Mouse (Mus musculus) forebrain, embryonic 11.5 days (tissue): ENCODE results near the gene Gldc. TPM values are rescaled to one million over a fixed set of nuclear protein-coding genes. Genes with fewer than 3 reads are reported as not detected.

ENCODE experiments used
- ATAC-seq: fragments of 200-750 bp; cut with Nextera tagmentation; replicated peaks from 2 replicates; pipeline ENCODE4 v1.8.0; 2017; ENCODE audit warnings: moderate TSS enrichment; ENCODE audit not compliant: low FRiP score
- DNase-seq: peaks from one replicate; pipeline ENCODE4 v3.0.0-alpha.2; 2017; ENCODE audit warnings: low spot score
- H3K27ac ChIP-seq: fragments of 300-500 bp; sonication (generic); 2 replicates; pipeline ENCODE4 v1.5.1; 2014; ENCODE audit warnings: low read depth, low read length
- H3K27me3 ChIP-seq: fragments of 300-500 bp; sonication (generic); 2 replicates; pipeline ENCODE4 v1.6.1; 2014; ENCODE audit warnings: mild to moderate bottlenecking, low read length, mixed read lengths; ENCODE audit not compliant: control insufficient read depth, insufficient read depth
- H3K36me3 ChIP-seq: fragments of 300-500 bp; sonication (generic); 2 replicates; pipeline ENCODE4 v1.6.1; 2014; ENCODE audit warnings: mild to moderate bottlenecking, low read length, moderate library complexity, mixed read lengths; ENCODE audit not compliant: control insufficient read depth, insufficient read depth
- H3K4me1 ChIP-seq: fragments of 300-500 bp; sonication (generic); replicated peaks from 2 replicates; pipeline ENCODE4 v1.6.1; 2014; ENCODE audit warnings: low read length, mixed read lengths; ENCODE audit not compliant: control insufficient read depth, insufficient read depth
- H3K4me2 ChIP-seq: fragments of 300-500 bp; sonication (generic); 2 replicates; pipeline ENCODE4 v1.6.1; 2014; ENCODE audit warnings: low read depth, mild to moderate bottlenecking, low read length, moderate library complexity, mixed read lengths; ENCODE audit not compliant: severe bottlenecking
- H3K4me3 ChIP-seq: fragments of 300-500 bp; sonication (generic); 2 replicates; pipeline ENCODE4 v1.5.1; 2014; ENCODE audit warnings: low read depth, low read length
- H3K9ac ChIP-seq: fragments of 300-500 bp; sonication (generic); 2 replicates; pipeline ENCODE4 v1.6.1; 2014; ENCODE audit warnings: low read length
- H3K9me3 ChIP-seq: fragments of 300-500 bp; sonication (generic); 2 replicates; pipeline ENCODE4 v1.6.1; 2016; ENCODE audit warnings: low read length, mixed read lengths; ENCODE audit not compliant: control insufficient read depth
- WGBS: fragments of 180-500 bp; shearing (Covaris S2); extraction: QIAGEN DNeasy Blood & Tissue Kit; methylation state at CpG from one replicate; pipeline ENCODE4 v1.1.7; 2014; 5-methylcytosine and 5-hydroxymethylcytosine counted together
- polyA plus RNA-seq: library from polyadenylated mRNA; unstranded; fragments of >200 nt; fragmentation: Nextera tagmentation; extraction: Ambion mirVana; gene quantifications from 2 replicates; pipeline ENCODE4 v1.2.1, GENCODE M21; 2014

Gene Gldc
- polyA plus RNA-seq, 1 experiment from 2014 or later: 50.8 TPM

GRCm38 (mm10) chr19:30124999-30125669 is 50.1 kb downstream of the Gldc start:
- H3K36me3 ChIP-seq: no peaks in the 10 kb centered on the region; the same call in 1 of the 2 replicates
- DNase-seq (no peak), ATAC-seq (no peak)
- 64% methylated on average over 7 of the region's 7 CpGs for WGBS
- no peak overlapping the region for H3K4me2 ChIP-seq
- H3K9ac ChIP-seq: no peak overlapping the region
- no peak overlapping the region for H3K4me3 ChIP-seq
- peak overlapping the region; percentile 7; the same call in 1 of the 2 replicates for H3K27ac ChIP-seq
- peaks cover 3% of the 10 kb centered on the region; the same call in 1 of the 2 replicates for H3K4me1 ChIP-seq
- no peaks in the 10 kb centered on the region for H3K9me3 ChIP-seq
- no peaks in the 10 kb centered on the region for H3K27me3 ChIP-seq

- no peak overlapping the region for H3K4me2 ChIP-seq
- no peaks in the 10 kb centered on the region; the same call in 1 of the 2 replicates for H3K36me3 ChIP-seq
- H3K9ac ChIP-seq: no peak overlapping the region
- ATAC-seq (peak; percentile 55), DNase-seq (no peak)
- H3K27ac ChIP-seq: peak overlapping the region; percentile 75
- no peak overlapping the region for H3K4me3 ChIP-seq
- WGBS: 87% methylated on average over 17 of the region's 17 CpGs
- no peaks in the 10 kb centered on the region for H3K27me3 ChIP-seq
- H3K4me1 ChIP-seq: peaks cover 6% of the 10 kb centered on the region
- H3K9me3 ChIP-seq: no peaks in the 10 kb centered on the region
Observed at GRCm38 (mm10) chr19:30118344-30119312, 56.6 kb downstream of the Gldc start.

- 65% methylated on average over 9 of the region's 9 CpGs for WGBS
- no peaks in the 10 kb centered on the region; the same call in 1 of the 2 replicates for H3K36me3 ChIP-seq
Observed at GRCm38 (mm10) chr19:30117775-30118174, 57.5 kb downstream of the Gldc start.

GRCm38 (mm10) chr19:30117241-30117640 is 58.0 kb downstream of the Gldc start:
- peaks cover 6% of the 10 kb centered on the region for H3K4me1 ChIP-seq

More at GRCm38 (mm10) chr19:30117775-30118174, 57.5 kb downstream of the Gldc start:
- Histone ChIP-seq H3K9me3 (no peaks in the 10 kb centered on the region), H3K9ac (no peak overlapping the region), H3K27ac (peak overlapping the region; percentile 75), H3K27me3 (no peaks in the 10 kb centered on the region), H3K4me2 (no peak overlapping the region), H3K4me3 (no peak overlapping the region), H3K4me1 (peaks cover 6% of the 10 kb centered on the region)
- ATAC-seq (peak; percentile 70), DNase-seq (no peak)

GRCm38 (mm10) chr19:30115606-30116005 is 59.6 kb downstream of the Gldc start:
- WGBS: 82% methylated on average over 5 of the region's 5 CpGs

More at GRCm38 (mm10) chr19:30117241-30117640, 58.0 kb downstream of the Gldc start:
- Histone ChIP-seq H3K27ac (no peak overlapping the region), H3K27me3 (no peaks in the 10 kb centered on the region), H3K4me2 (no peak overlapping the region), H3K9ac (no peak overlapping the region), H3K36me3 (no peaks in the 10 kb centered on the region; the same call in 1 of the 2 replicates), H3K4me3 (no peak overlapping the region), H3K9me3 (no peaks in the 10 kb centered on the region)
- DNase-seq (no peak), ATAC-seq (no peak)
- 69% methylated on average over 4 of the region's 4 CpGs for WGBS

GRCm38 (mm10) chr19:30114919-30115441 is 60.2 kb downstream of the Gldc start:
- no peaks in the 10 kb centered on the region; the same call in 1 of the 2 replicates for H3K36me3 ChIP-seq
- peak overlapping the region; percentile 18; the same call in 1 of the 2 replicates for H3K27ac ChIP-seq
- 50% methylated on average over 14 of the region's 14 CpGs for WGBS
- no peaks in the 10 kb centered on the region for H3K9me3 ChIP-seq
- DNase-seq (no peak), ATAC-seq (no peak; the same call in 1 of the 2 replicates)
- H3K4me3 ChIP-seq: no peak overlapping the region
- peaks cover 6% of the 10 kb centered on the region for H3K4me1 ChIP-seq
- H3K9ac ChIP-seq: no peak overlapping the region
- H3K27me3 ChIP-seq: no peaks in the 10 kb centered on the region
- no peak overlapping the region for H3K4me2 ChIP-seq

More at GRCm38 (mm10) chr19:30115606-30116005, 59.6 kb downstream of the Gldc start:
- Histone ChIP-seq H3K36me3 (no peaks in the 10 kb centered on the region; the same call in 1 of the 2 replicates), H3K27ac (no peak overlapping the region), H3K9me3 (no peaks in the 10 kb centered on the region), H3K9ac (no peak overlapping the region), H3K27me3 (no peaks in the 10 kb centered on the region), H3K4me2 (no peak overlapping the region), H3K4me3 (no peak overlapping the region), H3K4me1 (peaks cover 6% of the 10 kb centered on the region)
- ATAC-seq (no peak), DNase-seq (no peak)

- Histone ChIP-seq H3K9me3 (no peaks in the 10 kb centered on the region), H3K4me1 (peaks cover 6% of the 10 kb centered on the region), H3K27me3 (no peaks in the 10 kb centered on the region), H3K9ac (no peak overlapping the region), H3K27ac (peak overlapping the region; percentile 41; the same call in 1 of the 2 replicates), H3K36me3 (no peaks in the 10 kb centered on the region; the same call in 1 of the 2 replicates), H3K4me3 (no peak overlapping the region), H3K4me2 (no peak overlapping the region)
- ATAC-seq (peak; percentile 47; the same call in 1 of the 2 replicates), DNase-seq (no peak)
- WGBS: 65% methylated on average over 16 of the region's 16 CpGs
Observed at GRCm38 (mm10) chr19:30112961-30113688, 62.1 kb downstream of the Gldc start.
